Mouse (Mus musculus) heart, embryonic 16.5 days (tissue): ENCODE data around the gene Lgr4. TPM values are rescaled to one million over a fixed set of nuclear protein-coding genes. Genes with fewer than 3 reads are reported as not detected.

ENCODE experiments used
- ATAC-seq: fragments of 200-750 bp; cut with Nextera tagmentation; replicated peaks from 2 replicates; pipeline ENCODE4 v1.8.0; 2017; ENCODE audit warnings: moderate number of reproducible peaks; ENCODE audit not compliant: insufficient read depth, low FRiP score; ENCODE audit errors: extremely low read depth
- H3K27ac ChIP-seq: fragments of 300-500 bp; sonication (generic); 2 replicates; pipeline ENCODE4 v1.5.1; 2014; ENCODE audit warnings: mild to moderate bottlenecking, low read length, control low read depth, moderate library complexity
- H3K27me3 ChIP-seq: fragments of 300-500 bp; sonication (generic); 2 replicates; pipeline ENCODE4 v1.6.1; 2014; ENCODE audit warnings: low read length, mixed read lengths; ENCODE audit not compliant: control insufficient read depth, insufficient read depth
- H3K36me3 ChIP-seq: fragments of 300-500 bp; sonication (generic); 2 replicates; pipeline ENCODE4 v1.6.1; 2014; ENCODE audit not compliant: control insufficient read depth, insufficient read depth
- H3K4me1 ChIP-seq: fragments of 300-500 bp; sonication (generic); 2 replicates; pipeline ENCODE4 v1.6.1; 2014; ENCODE audit warnings: low read length, mixed read lengths; ENCODE audit not compliant: control insufficient read depth, insufficient read depth
- H3K4me2 ChIP-seq: fragments of 300-500 bp; sonication (generic); 2 replicates; pipeline ENCODE4 v1.6.1; 2014; ENCODE audit warnings: low read depth, mild to moderate bottlenecking, control low read depth, low read length
- H3K4me3 ChIP-seq: fragments of 300-500 bp; sonication (generic); 2 replicates; pipeline ENCODE4 v1.5.1; 2014; ENCODE audit warnings: mild to moderate bottlenecking, control low read depth, low read length
- H3K9ac ChIP-seq: fragments of 300-500 bp; sonication (generic); 2 replicates; pipeline ENCODE4 v1.6.1; 2014; ENCODE audit warnings: low read length, control low read depth
- H3K9me3 ChIP-seq: fragments of 300-500 bp; sonication (generic); replicated peaks from 2 replicates; pipeline ENCODE4 v1.6.1; 2016; ENCODE audit warnings: low read length; ENCODE audit not compliant: control insufficient read depth
- WGBS: fragments of 180-500 bp; shearing (Covaris S2); extraction: QIAGEN DNeasy Blood & Tissue Kit; methylation state at CpG from one replicate; pipeline ENCODE4 v1.1.7; 2014; 5-methylcytosine and 5-hydroxymethylcytosine counted together
- polyA plus RNA-seq: library from polyadenylated mRNA; unstranded; fragments of >200 nt; fragmentation: Nextera tagmentation; extraction: Ambion mirVana; gene quantifications from 2 replicates; pipeline ENCODE4 v1.2.1, GENCODE M21; 2015

Lgr4 gene
- polyA plus RNA-seq, 1 experiment from 2014 or later = 11.8 TPM

DNA sequence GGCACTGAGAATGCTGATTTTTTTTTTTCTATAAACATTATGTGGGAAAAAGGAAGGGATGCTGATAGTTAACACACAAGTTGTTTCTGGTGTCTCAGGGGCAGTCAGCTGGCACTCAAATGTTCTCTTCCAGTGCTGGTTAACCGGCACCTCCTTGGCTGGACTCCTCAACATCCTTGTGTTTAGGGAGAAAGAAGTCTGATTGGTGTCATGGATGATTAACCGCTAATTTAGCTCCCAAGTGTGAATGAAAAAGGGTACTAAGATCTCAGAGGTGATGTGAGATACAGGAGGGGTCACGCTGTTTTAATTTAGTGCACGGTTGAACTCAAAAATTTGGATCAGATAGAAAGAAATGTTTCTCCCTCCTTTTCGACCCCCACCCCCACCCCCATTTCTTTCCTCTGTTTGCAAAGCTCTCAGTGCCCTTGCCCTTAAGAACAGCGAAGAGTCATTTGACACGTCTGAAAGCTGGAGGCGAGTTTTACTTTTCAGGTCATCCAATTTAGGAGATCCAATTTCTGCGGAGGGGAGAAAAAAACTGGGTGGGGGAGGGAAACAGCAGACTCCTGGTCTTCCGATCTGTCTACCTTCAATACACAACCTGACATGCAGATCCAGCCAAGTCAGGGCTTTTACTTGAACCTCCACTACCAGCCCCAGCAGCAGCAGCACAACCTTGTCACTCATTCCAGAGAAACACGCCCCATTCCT, 508 bp upstream of the Lgr4 start:
- Histone ChIP-seq H3K36me3 (no peaks in the 10 kb centered on the region), H3K4me3 (peak overlapping the region; percentile 91), H3K4me1 (peaks cover 29% of the 10 kb centered on the region), H3K27ac (peak overlapping the region; percentile 84), H3K9me3 (no peaks in the 10 kb centered on the region), H3K9ac (peak overlapping the region; percentile 57; the same call in 1 of the 2 replicates), H3K4me2 (peak overlapping the region; percentile 80), H3K27me3 (no peaks in the 10 kb centered on the region)
- ATAC-seq = no peak
- 6% methylated on average over 11 of the region's 11 CpGs for WGBS

DNA sequence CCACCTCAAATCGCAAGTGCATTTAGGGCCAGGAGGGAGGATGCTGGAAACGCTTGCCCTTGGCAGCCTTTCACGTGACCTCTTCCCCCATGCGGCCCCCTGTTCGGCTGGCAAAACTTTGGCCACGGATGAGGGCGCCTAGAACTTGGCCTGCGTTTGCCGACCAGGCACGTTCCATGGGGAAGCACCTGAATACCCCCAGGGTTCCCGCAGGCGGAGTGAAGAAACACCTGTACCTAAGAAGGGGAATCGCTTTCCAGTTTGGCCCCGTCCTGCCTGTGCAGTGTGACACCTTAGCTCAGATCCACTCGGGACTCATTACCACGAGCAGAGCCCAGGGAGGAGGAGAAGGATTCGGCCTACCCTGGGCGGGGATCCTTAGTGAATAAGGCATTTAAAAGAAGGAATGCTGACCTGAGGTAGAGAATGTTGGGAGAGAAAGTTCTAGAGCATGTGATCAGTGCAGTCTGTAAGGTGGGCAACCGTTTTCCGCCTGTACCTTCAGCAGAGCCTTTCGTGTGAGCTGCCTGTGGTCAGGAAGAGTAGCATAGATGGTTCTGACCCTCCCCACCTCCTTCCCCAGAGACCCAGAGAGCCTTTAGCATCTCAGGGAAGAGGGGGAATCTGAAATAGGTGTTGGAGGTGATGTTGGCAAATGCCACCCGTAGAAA, 1.3 kb downstream of the Lgr4 start:
- Histone ChIP-seq H3K27me3 (no peaks in the 10 kb centered on the region), H3K27ac (peak overlapping the region; percentile 99), H3K36me3 (no peaks in the 10 kb centered on the region), H3K4me2 (peak overlapping the region; percentile 80), H3K9ac (peak overlapping the region; percentile 98), H3K4me1 (peaks cover 35% of the 10 kb centered on the region), H3K4me3 (peak overlapping the region; percentile 91), H3K9me3 (no peaks in the 10 kb centered on the region)
- ATAC-seq = no peak
- WGBS = 11% methylated on average over 22 of the region's 22 CpGs

DNA sequence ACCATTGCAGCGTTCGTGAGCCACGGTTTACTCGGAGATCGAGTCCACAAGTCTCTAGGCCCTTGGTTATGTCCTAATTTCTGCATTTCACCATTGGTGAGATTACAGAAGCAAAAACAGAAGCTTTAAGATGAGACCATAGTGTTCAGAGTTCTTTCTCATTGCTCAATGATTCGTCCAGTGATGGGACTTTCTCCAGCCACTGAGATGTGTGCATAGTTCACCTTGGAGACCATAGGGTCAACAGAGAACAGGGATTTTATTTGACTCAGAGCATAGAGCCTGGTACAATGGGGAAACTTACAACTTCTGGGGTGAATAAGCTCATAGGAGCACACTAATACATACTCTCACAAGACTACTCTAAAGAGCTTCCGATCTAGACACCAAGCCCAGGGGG, 3.0 kb downstream of the Lgr4 start:
- peak overlapping the region; percentile 45 for H3K9ac ChIP-seq

DNA sequence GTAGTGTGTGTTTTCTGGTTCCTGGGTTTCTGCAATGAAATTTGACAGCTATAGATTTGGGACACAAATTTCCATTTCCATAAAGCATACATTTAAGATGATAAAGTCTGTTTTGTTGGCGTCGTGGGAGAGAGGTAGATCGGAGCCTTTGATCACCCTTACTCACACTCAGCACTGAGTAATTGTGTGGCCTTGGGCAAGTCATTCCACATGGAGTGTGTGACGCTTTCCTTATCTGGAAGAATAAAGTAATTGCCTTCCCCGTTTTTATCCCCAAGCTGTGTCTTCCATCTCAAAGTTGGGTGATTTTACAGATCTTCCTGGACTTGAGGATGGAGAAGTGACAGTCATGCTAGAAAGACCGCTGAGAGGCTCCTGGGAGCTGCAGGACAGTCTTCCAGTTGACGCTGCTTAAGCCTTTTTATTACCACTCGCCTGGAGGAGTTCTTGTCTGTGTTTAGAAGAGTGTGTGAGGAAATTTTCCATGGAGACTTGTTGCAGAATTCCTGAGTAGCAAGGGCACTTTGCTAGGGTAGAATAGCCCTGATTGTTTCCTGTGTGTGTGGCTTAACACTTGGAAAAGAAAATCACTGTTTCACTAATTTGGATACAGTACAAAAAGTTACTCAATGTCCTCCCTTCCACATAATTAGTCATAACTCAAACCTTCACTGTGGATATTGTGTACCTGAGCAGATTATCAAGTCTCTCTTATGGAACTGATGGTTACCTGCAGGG, 4.0 kb downstream of the Lgr4 start:
- 57% methylated on average over 8 of the region's 8 CpGs for WGBS
- Histone ChIP-seq H3K9ac (no peak overlapping the region), H3K4me1 (peaks cover 37% of the 10 kb centered on the region), H3K27ac (0 out of 2 replicates have a peak overlapping the region, but pooled peaks have one; percentile 20), H3K36me3 (no peaks in the 10 kb centered on the region), H3K9me3 (no peaks in the 10 kb centered on the region), H3K27me3 (no peaks in the 10 kb centered on the region), H3K4me3 (no peak overlapping the region), H3K4me2 (peak overlapping the region; percentile 24)
- ATAC-seq = no peak

More for the DNA sequence above, 3.0 kb downstream of the Lgr4 start:
- no peaks in the 10 kb centered on the region for H3K27me3 ChIP-seq
- no peaks in the 10 kb centered on the region for H3K36me3 ChIP-seq
- no peak for ATAC-seq
- peaks cover 37% of the 10 kb centered on the region for H3K4me1 ChIP-seq
- peak overlapping the region; percentile 80 for H3K4me2 ChIP-seq
- H3K9me3 ChIP-seq = no peaks in the 10 kb centered on the region
- peak overlapping the region; percentile 19 for H3K4me3 ChIP-seq
- H3K27ac ChIP-seq = no peak overlapping the region
- WGBS = 81% methylated on average over 7 of the region's 7 CpGs

DNA sequence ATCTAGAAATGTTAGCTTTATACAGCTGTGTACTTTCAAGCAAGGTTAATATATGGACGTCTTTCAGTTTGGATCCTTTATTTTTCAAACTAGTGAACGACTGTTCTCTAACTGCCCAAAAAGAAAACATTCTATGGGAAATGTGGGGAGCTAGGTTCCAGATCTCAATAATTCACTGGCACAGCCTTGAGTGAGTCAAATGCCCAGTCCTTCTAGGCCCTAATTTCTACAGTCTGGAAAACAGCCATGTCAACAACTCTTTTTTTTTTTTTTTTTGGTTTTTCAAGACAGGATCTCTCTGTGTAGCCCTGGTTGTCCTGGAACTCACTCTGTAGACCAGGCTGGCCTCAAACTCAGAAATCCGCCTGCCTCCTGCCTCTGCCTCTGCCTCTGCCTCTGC, 4.9 kb downstream of the Lgr4 start:
- H3K9ac ChIP-seq = no peak overlapping the region
- H3K36me3 ChIP-seq = no peaks in the 10 kb centered on the region
- no peak for ATAC-seq
- H3K4me3 ChIP-seq = no peak overlapping the region
- no peaks in the 10 kb centered on the region for H3K27me3 ChIP-seq
- 76% methylated on average over 3 of the region's 3 CpGs for WGBS
- peaks cover 31% of the 10 kb centered on the region for H3K4me1 ChIP-seq
- H3K27ac ChIP-seq = no peak overlapping the region
- no peaks in the 10 kb centered on the region for H3K9me3 ChIP-seq
- no peak overlapping the region for H3K4me2 ChIP-seq

DNA sequence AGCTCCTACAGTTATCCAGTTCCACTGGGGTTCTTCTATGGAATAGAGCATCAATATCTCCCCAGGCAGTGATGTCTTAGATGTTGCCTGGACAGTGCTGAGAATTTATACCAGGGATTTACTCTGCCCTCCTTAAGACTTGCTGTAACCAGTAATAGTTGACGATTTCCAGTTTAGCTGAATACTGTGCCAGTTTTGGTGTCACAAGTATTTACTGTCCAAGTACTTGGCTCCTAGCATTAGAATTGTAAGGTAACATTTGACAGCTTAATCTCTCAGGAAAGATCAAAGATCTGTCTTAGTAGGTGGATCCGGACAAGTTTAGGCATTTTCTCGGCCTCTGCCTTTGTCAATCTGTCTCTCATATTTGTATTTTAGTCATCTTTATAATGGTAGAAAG, 5.6 kb downstream of the Lgr4 start:
- Histone ChIP-seq H3K9ac (no peak overlapping the region), H3K9me3 (no peaks in the 10 kb centered on the region), H3K27me3 (no peaks in the 10 kb centered on the region), H3K4me1 (peaks cover 31% of the 10 kb centered on the region), H3K4me3 (no peak overlapping the region), H3K4me2 (no peak overlapping the region), H3K36me3 (no peaks in the 10 kb centered on the region), H3K27ac (no peak overlapping the region)
- ATAC-seq = no peak
- WGBS = 71% methylated on average over 3 of the region's 3 CpGs

DNA sequence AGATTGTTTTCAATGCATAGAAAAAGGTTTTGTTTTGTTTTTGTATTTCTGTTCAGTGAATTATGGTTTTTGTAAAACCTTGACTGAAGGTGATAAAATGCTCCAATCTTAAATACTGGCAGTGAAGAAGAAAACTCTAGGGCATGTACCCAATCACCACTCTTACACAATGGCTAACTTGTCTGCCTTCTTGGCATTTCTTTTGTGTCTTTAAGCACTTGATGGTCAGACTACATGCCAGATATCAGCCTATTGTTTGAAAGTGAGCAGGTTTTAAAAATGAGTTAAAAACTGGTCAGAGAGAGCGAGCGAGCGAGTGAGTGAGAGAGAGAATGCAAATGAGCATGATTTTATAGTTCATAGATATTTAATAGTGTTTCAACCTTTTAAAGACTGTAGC, 6.5 kb downstream of the Lgr4 start:
- Histone ChIP-seq H3K4me1 (peaks cover 34% of the 10 kb centered on the region), H3K9ac (no peak overlapping the region), H3K9me3 (no peaks in the 10 kb centered on the region), H3K27ac (no peak overlapping the region), H3K27me3 (no peaks in the 10 kb centered on the region), H3K4me2 (no peak overlapping the region), H3K36me3 (no peaks in the 10 kb centered on the region), H3K4me3 (no peak overlapping the region)
- ATAC-seq = no peak
- WGBS = 86% methylated on average over 3 of the region's 3 CpGs

DNA sequence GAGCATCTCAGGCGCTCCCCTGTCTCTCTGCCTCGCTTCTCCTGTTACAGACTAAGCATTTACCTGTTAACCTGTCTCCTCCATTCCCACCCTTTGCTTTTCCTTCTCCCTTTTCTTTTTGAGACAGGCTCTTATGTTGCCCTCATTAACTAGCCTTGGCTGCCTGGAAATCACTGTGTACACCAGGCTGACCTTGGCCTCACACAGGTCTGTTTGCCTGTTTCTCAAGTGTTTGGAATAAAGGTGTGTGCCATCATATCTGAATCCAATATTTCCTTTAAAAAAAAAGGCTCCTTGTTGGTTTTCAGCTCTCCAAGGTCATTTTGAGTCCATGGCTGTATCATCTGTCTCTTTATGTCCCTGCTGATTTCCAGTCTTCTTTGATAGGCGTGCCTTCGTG, 9.5 kb downstream of the Lgr4 start:
- Histone ChIP-seq H3K36me3 (no peaks in the 10 kb centered on the region), H3K4me3 (no peak overlapping the region), H3K4me1 (peaks cover 17% of the 10 kb centered on the region), H3K9me3 (no peaks in the 10 kb centered on the region), H3K4me2 (no peak overlapping the region), H3K9ac (no peak overlapping the region), H3K27ac (no peak overlapping the region), H3K27me3 (no peaks in the 10 kb centered on the region)
- ATAC-seq = no peak
- WGBS = 92% methylated on average over 4 of the region's 4 CpGs

DNA sequence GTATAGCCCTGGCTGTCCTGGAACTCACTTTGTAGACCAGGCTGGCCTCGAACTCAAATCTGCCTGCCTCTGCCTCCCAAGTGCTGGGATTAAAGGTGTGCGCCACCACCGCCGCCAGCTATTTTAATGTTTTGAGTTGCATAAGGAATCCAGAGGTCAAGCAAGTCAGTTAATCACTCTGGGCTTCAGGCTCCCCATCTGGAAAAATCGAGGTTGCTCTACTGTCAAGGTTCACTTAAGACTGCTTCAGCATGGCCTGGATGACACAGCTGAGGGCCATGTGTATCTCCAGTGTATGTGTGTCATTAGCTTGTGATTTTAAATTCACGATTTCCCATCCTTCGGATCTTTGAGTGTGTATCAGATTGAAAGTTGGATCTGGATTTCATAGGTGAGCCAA, 10.0 kb downstream of the Lgr4 start:
- ATAC-seq = no peak
- Histone ChIP-seq H3K4me3 (no peak overlapping the region), H3K9me3 (no peaks in the 10 kb centered on the region), H3K27ac (no peak overlapping the region), H3K4me1 (peaks cover 22% of the 10 kb centered on the region), H3K4me2 (no peak overlapping the region), H3K9ac (no peak overlapping the region), H3K36me3 (no peaks in the 10 kb centered on the region), H3K27me3 (no peaks in the 10 kb centered on the region)
- 91% methylated on average over 7 of the region's 7 CpGs for WGBS
